Mouse (Mus musculus) hindbrain, embryonic 14.5 days (tissue): Measurements from ENCODE around the gene Bbc3. TPM values are rescaled to one million over a fixed set of nuclear protein-coding genes. Genes with fewer than 3 reads are reported as not detected.

ENCODE experiments used
- ATAC-seq: fragments of 200-750 bp; cut with Nextera tagmentation; 2 replicates; pipeline ENCODE4 v1.8.0; 2017; ENCODE audit warnings: moderate number of reproducible peaks, mild to moderate bottlenecking, moderate TSS enrichment, moderate library complexity; ENCODE audit not compliant: low FRiP score
- DNase-seq: peaks from one replicate; pipeline ENCODE4 v3.0.0-alpha.2; 2015; ENCODE audit warnings: low spot score
- H3K27ac ChIP-seq: fragments of 300-500 bp; sonication (generic); 2 replicates; pipeline ENCODE4 v1.5.1; 2014; ENCODE audit warnings: mild to moderate bottlenecking, moderate library complexity
- H3K27me3 ChIP-seq: fragments of 300-500 bp; sonication (generic); 2 replicates; pipeline ENCODE4 v1.6.1; 2014; ENCODE audit warnings: mild to moderate bottlenecking, low read length, mixed read lengths; ENCODE audit not compliant: control insufficient read depth, insufficient read depth
- H3K36me3 ChIP-seq: fragments of 300-500 bp; sonication (generic); replicated peaks from 2 replicates; pipeline ENCODE4 v1.6.1; 2014; ENCODE audit not compliant: control insufficient read depth, insufficient read depth
- H3K4me1 ChIP-seq: fragments of 300-500 bp; sonication (generic); replicated peaks from 2 replicates; pipeline ENCODE4 v1.6.1; 2014; ENCODE audit warnings: antibody characterized with exemption, low read length, mixed read lengths; ENCODE audit not compliant: control insufficient read depth, insufficient read depth
- H3K4me2 ChIP-seq: fragments of 300-500 bp; sonication (generic); replicated peaks from 2 replicates; pipeline ENCODE4 v1.6.1; 2014; ENCODE audit warnings: mild to moderate bottlenecking, moderate library complexity
- H3K4me3 ChIP-seq: fragments of 300-500 bp; sonication (generic); replicated peaks from 2 replicates; pipeline ENCODE4 v1.5.1; 2014; ENCODE audit warnings: mild to moderate bottlenecking, low read length
- H3K9ac ChIP-seq: fragments of 300-500 bp; sonication (generic); 2 replicates; pipeline ENCODE4 v1.6.1; 2014
- H3K9me3 ChIP-seq: fragments of 300-500 bp; sonication (generic); 2 replicates; pipeline ENCODE4 v1.6.1; 2016; ENCODE audit warnings: low read length; ENCODE audit not compliant: control insufficient read depth
- WGBS: fragments of 180-500 bp; shearing (Covaris S2); extraction: QIAGEN DNeasy Blood & Tissue Kit; methylation state at CpG from one replicate; pipeline ENCODE4 v1.1.7; 2014; 5-methylcytosine and 5-hydroxymethylcytosine counted together
- polyA plus RNA-seq: library from polyadenylated mRNA; unstranded; fragments of >200 nt; fragmentation: Nextera tagmentation; extraction: Ambion mirVana; gene quantifications from 2 replicates; pipeline ENCODE4 v1.2.1, GENCODE M21; 2014

The Bbc3 gene
- polyA plus RNA-seq, 1 experiment from 2014 or later: 20.3 TPM

DNA sequence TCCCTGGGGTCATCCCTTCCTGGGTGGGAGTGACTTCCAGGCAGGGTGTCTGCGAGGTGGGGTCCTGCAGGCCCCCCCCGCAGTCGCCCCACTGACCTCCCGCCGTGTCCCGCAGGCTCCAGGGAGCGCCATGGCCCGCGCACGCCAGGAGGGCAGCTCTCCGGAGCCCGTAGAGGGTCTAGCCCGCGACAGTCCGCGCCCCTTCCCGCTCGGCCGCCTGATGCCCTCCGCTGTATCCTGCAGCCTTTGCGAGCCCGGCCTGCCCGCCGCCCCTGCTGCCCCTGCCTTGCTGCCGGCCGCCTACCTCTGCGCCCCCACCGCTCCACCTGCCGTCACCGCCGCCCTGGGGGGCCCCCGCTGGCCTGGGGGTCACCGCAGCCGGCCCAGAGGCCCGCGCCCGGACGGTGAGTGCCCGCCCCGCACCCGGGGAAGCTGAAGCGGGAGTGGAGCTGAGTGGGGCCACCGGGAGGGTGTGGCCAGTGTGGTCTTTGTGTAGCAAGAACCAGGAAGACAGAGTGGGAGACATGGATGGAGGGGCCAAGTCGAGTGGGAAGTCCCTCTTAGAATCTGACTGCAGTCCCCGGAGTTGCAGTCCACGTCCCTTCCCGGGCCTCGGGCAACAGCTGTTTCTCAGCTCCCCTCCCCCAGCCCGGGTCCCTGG lies 3.9 kb downstream of the Bbc3 start:
- Histone ChIP-seq H3K9ac (peak overlapping the region; percentile 86), H3K27me3 (no peaks in the 10 kb centered on the region), H3K27ac (peak overlapping the region; percentile 76), H3K36me3 (peaks cover 2% of the 10 kb centered on the region; the same call in 1 of the 2 replicates), H3K4me1 (peaks cover 25% of the 10 kb centered on the region), H3K4me3 (peak overlapping the region; percentile 63), H3K9me3 (no peaks in the 10 kb centered on the region), H3K4me2 (peak overlapping the region; percentile 94)
- under 1% methylated on average over 44 of the region's 49 CpGs for WGBS
- peak; percentile 29 for DNase-seq
- ATAC-seq: no peak

DNA sequence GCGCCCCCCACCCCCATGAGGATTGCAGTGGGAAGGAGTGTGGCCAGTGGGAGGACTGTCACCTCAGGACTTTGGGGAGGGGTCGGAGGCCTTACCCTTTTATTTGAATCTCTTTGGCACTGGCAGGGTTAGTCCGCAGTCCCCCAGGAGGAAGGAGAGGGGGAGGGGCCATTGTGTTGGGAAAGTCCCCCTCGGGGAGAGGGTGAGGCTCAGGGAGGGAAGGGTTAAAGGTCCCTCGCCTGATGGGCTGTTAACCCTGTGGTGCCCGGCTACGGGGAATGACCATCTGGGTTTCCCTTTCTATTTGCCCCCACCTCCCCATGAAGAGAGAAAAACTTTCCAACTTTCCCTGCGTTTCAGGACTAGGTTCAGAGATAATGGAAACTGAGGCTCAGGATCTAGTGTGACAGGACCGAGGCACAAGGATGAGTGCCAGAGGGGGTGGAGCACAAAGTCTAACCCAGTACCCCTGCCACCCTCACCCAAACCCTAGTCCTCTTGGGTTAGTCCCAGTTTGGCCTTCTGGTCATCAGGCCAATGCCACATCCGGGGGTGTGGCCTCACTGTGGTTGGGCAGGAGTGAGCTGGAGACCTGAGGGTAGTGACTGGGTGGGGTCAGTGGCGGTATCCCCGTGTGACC lies 4.6 kb downstream of the Bbc3 start:
- Histone ChIP-seq H3K27me3 (no peaks in the 10 kb centered on the region), H3K9me3 (no peaks in the 10 kb centered on the region), H3K36me3 (peaks cover 8% of the 10 kb centered on the region), H3K4me1 (peaks cover 25% of the 10 kb centered on the region), H3K4me3 (peak overlapping the region; percentile 63), H3K4me2 (peak overlapping the region; percentile 94), H3K9ac (peak overlapping the region; percentile 86), H3K27ac (peak overlapping the region; percentile 76)
- 2% methylated on average over 12 of the region's 12 CpGs for WGBS
- no peak for ATAC-seq
- DNase-seq: peak; percentile 52

DNA sequence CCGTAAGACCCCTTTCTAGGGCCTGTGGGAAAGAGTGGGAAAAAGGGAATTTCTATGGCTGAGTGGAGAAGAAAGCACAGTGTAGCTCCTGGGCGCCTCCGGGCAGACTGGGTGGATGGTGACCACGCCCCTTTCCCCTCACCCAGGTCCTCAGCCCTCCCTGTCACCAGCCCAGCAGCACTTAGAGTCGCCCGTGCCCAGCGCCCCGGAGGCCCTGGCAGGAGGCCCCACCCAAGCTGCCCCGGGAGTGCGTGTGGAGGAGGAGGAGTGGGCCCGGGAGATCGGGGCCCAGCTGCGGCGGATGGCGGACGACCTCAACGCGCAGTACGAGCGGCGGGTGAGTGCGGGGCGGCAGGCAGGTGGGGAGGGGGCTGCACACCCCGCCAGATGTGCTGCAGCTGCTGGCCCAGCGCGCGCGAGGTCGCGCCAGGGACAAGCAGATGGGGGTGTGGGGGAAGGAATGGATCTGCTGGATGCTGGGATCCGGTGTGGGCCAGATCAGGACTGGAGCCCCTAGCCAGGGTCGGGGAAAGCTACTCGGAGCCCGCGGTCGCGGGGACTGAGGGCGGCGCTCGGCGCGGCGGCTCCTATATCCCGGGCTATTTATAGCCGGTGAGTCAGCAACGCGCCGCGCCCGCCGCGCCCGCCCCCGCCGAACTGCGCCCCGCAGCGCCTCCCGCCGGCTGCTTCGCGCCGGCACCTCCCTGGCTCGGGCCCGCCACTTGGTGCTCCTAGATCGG lies 5.5 kb downstream of the Bbc3 start:
- H3K27me3 ChIP-seq: no peaks in the 10 kb centered on the region
- H3K4me1 ChIP-seq: peaks cover 25% of the 10 kb centered on the region
- H3K4me2 ChIP-seq: peak overlapping the region; percentile 94
- peak overlapping the region; percentile 90 for H3K9ac ChIP-seq
- peak; percentile 82 for DNase-seq
- peak overlapping the region; percentile 95 for H3K27ac ChIP-seq
- peak overlapping the region; percentile 63 for H3K4me3 ChIP-seq
- WGBS: 1% methylated on average over 58 of the region's 66 CpGs
- peak; percentile 68 for ATAC-seq
- H3K9me3 ChIP-seq: no peaks in the 10 kb centered on the region
- peaks cover 14% of the 10 kb centered on the region for H3K36me3 ChIP-seq

DNA sequence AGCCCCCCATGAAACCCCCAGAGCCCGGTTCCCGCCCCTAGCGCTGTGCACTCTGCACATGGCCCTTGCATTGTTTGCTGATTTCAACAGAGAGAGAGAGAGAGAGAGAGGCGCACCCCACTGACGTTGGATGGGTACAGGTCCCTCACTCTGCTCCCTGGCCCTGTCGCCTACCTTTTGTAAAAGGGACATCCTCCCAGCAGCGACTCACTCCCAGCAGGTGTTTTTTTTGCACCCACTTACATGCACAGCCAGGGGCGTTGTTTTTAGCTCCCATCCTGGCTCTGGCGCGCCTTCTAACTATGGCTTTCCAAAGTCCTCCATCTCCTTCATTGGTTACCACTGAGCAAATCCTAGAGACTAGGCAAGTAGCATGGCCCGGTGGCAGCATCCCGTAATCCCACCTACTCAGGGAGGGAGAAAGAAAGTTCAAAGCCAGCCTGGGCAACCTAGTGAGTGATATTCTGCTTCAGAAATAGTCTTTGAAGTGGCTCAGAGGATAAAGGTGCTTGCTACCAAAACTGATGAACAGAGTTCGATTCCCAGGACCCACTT lies 6.1 kb downstream of the Bbc3 start:
- DNase-seq (peak; percentile 36), ATAC-seq (peak; percentile 15; the same call in 1 of the 2 replicates)
- Histone ChIP-seq H3K4me1 (peaks cover 25% of the 10 kb centered on the region), H3K4me3 (peak overlapping the region; percentile 63), H3K27me3 (no peaks in the 10 kb centered on the region), H3K36me3 (peaks cover 14% of the 10 kb centered on the region), H3K4me2 (peak overlapping the region; percentile 94), H3K9me3 (no peaks in the 10 kb centered on the region), H3K9ac (peak overlapping the region; percentile 90), H3K27ac (peak overlapping the region; percentile 95)
- WGBS: 8% methylated on average over 13 of the region's 13 CpGs

DNA sequence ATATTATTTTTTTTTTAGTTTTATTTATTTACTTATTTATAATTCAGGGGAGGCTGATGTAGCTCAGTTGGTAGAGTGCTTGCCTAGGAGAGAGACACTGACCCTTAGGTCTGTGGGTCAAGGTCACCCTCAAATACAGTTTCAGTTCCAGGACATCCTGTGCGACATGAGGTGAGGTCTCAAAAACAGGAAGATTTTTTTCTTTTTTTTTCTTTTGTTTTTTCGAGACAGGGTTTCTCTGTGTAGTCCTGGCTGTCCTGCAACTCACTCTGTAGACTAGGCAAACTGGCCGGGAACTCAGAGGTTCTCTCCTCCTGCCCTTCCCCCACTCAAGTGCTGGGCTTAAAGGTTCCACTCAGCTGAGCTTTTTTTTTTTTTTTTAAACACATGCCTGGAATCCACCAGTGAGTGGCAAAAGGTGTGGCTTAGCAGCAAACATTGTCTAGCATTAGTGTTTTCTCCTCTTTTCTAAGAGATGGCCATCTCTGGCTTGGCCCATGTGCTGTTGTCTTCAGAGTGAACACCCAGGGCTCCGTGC lies 7.1 kb downstream of the Bbc3 start:
- H3K9me3 ChIP-seq: no peaks in the 10 kb centered on the region
- no peak overlapping the region for H3K27ac ChIP-seq
- no peak overlapping the region for H3K4me2 ChIP-seq
- ATAC-seq: no peak
- H3K27me3 ChIP-seq: no peaks in the 10 kb centered on the region
- peaks cover 14% of the 10 kb centered on the region for H3K36me3 ChIP-seq
- H3K9ac ChIP-seq: no peak overlapping the region
- WGBS: 70% methylated on average over 4 of the region's 4 CpGs
- no peak overlapping the region for H3K4me3 ChIP-seq
- peaks cover 25% of the 10 kb centered on the region for H3K4me1 ChIP-seq
- no peak for DNase-seq

DNA sequence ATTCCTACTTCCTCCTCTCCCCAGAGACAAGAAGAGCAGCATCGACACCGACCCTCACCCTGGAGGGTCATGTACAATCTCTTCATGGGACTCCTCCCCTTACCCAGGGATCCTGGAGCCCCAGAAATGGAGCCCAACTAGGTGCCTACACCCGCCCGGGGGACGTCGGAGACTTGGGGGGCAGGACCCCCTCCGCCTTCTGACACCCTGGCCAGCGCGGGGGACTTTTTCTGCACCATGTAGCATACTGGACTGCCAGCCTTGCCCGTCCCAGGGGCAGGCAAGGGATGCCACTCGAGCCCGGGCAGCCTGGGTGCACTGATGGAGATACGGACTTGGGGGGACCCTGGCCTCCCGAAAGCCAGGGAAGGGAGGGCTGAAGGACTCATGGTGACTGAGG lies 8.9 kb downstream of the Bbc3 start:
- peaks cover 14% of the 10 kb centered on the region for H3K4me1 ChIP-seq
- no peak overlapping the region for H3K4me3 ChIP-seq
- H3K36me3 ChIP-seq: peaks cover 14% of the 10 kb centered on the region
- DNase-seq (no peak), ATAC-seq (no peak)
- H3K9ac ChIP-seq: no peak overlapping the region
- no peak overlapping the region for H3K4me2 ChIP-seq
- no peak overlapping the region for H3K27ac ChIP-seq
- 90% methylated on average over 14 of the region's 14 CpGs for WGBS
- no peaks in the 10 kb centered on the region for H3K27me3 ChIP-seq
- H3K9me3 ChIP-seq: no peaks in the 10 kb centered on the region

DNA sequence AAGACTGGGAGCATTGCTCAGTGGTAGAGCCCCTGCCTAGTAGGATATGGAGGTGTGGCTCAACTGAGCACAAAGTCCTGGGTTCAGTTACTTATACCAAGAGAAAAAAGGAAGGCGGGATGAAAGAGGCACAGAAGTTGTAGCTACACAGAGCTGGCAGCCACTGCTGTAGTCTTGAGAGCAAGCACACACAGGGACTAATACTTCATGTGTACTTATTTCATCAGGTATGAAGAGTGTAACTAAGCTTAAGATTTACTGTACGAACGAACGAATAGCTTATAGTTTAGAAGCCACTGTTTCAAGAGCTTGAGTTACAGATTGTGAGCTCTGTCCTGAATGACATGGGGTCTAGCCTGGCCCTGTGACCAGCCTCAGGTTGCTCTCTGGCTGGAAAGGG lies 11.0 kb downstream of the Bbc3 start:
- no peak for ATAC-seq

DNA sequence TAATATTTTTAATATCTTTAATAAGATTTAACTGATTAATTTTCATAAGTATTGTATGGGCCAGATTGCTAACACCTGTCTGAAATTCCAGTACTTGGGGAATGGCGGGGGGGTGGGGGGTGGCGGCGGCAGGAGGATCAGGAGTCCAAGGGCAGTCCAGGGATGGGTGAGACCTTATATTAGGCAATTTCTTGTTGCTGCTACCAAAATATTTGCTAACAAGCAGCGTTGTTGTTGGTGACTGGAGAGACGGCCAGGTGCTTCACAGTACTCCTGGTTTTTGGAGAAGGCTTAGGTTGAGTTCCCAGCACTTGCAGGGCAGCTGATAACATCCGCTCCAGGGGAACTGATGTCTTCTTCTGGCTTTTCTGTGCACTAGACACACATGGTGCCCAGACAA lies 12.3 kb downstream of the Bbc3 start:
- Histone ChIP-seq H3K4me1 (no peaks in the 10 kb centered on the region), H3K9me3 (no peaks in the 10 kb centered on the region), H3K4me2 (no peak overlapping the region), H3K4me3 (no peak overlapping the region), H3K9ac (no peak overlapping the region), H3K27ac (no peak overlapping the region), H3K27me3 (no peaks in the 10 kb centered on the region), H3K36me3 (peaks cover 18% of the 10 kb centered on the region)
- DNase-seq (no peak), ATAC-seq (no peak)
- WGBS: 88% methylated on average over 6 of the region's 6 CpGs

More for the DNA sequence above, 11.0 kb downstream of the Bbc3 start:
- H3K4me3 ChIP-seq: no peak overlapping the region
- 90% methylated on average over 4 of the region's 4 CpGs for WGBS
- H3K4me1 ChIP-seq: no peaks in the 10 kb centered on the region
- H3K9ac ChIP-seq: no peak overlapping the region
- no peak overlapping the region for H3K27ac ChIP-seq
- H3K4me2 ChIP-seq: no peak overlapping the region
- H3K9me3 ChIP-seq: no peaks in the 10 kb centered on the region
- H3K27me3 ChIP-seq: no peaks in the 10 kb centered on the region
- peaks cover 18% of the 10 kb centered on the region for H3K36me3 ChIP-seq
- no peak for DNase-seq

DNA sequence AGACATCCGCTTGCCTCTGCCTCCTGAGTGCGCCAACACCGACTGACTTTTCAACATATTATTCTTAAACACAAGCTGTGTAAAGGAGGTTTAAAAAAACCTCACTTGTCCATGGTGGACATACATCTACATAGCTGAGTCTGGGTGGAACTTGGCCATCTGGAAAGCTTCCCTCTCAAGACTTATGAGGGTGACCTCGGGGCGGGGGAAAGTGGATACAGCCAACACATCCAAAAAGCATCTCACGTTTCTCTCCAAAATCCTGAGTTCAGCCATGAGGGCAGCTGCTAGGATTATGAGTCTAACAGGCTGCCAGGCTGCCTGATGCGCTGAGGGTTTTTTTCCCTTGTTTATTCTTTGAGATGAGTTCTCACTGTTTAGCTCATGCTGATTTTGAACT lies 16.5 kb downstream of the Bbc3 start:
- H3K9me3 ChIP-seq: no peaks in the 10 kb centered on the region
- ATAC-seq: no peak
- no peak for DNase-seq
- H3K27ac ChIP-seq: no peak overlapping the region
- H3K4me1 ChIP-seq: no peaks in the 10 kb centered on the region
- H3K27me3 ChIP-seq: no peaks in the 10 kb centered on the region
- 96% methylated on average over 7 of the region's 7 CpGs for WGBS
- no peak overlapping the region for H3K4me2 ChIP-seq
- H3K36me3 ChIP-seq: peaks cover 28% of the 10 kb centered on the region
- H3K9ac ChIP-seq: no peak overlapping the region
- no peak overlapping the region for H3K4me3 ChIP-seq
